Mouse (Mus musculus): ENCODE results near the gene Znrf2.
"Not testable (repeated sequence)": the region's sequence is repeated elsewhere in the genome, so short reads cannot be mapped to it uniquely, and the experiment has no call there.

Znrf2 gene

DNA sequence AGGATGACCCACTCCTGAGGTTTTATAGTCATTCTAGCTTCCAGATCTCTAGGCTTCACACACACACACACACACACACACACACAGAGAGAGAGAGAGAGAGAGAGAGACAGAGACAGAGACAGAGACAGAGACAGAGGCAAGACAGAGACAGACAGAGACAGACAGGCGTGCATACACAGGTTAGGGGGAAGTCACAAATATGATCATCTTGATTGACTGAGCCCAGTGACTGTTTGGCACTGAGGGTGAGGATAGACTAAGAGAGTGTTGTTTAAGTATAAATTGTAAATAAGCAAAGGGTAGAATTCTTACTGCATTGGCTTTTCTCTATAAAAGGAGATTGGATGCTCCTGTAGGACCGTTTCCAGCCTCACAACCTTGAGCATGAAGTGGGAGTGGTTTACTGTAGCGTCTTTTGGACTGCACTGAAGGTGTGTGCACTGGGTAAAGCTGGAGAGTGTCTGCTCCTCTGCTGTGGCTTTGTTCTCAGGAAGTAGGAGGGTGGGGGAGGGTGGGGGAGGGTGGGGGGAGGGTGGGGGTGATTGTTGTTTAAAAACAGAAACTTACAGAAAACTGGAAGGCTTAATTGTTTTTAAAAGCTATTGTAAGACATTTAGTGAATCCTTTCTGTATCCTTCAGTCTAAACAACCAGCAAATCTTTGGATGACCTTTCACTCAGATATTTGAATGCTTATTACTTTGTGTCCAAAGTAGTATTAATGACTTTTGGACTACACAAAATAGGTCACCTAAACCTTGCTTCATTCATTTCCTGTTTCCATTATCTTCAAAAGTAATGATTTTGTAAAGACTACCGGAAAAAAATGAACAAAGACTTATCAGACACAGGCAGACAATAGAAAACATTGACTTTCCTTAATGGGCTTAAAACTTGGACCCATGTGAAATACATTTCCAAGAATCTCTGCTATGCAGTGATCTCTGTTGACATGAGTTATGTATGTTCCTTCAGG, 32.8 kb downstream of the Znrf2 start:
- DNase-seq (ENCODE audit: low read depth, low spot score) = no peak

DNA sequence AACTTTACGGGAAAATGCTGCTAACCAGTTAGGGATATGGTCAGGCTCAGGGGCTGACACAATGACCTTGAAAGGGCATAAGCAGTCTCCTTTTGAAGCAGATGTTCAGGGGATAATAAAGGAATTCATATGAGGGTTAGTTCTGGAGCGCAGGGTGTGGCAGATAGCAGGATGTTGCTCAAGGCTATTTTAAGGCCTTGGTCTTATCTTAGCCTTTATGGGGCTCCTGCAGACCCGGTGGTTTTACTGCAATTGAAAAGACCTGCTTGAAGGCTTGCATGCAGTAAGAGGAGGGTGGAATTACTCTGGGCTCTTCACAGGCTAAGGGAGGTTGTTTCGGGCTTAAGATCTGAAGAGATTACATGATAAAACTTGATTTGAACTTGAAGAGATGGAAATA, 35.1 kb downstream of the Znrf2 start:
- DNase-seq (ENCODE audit: low read depth, low spot score) = no peak

DNA sequence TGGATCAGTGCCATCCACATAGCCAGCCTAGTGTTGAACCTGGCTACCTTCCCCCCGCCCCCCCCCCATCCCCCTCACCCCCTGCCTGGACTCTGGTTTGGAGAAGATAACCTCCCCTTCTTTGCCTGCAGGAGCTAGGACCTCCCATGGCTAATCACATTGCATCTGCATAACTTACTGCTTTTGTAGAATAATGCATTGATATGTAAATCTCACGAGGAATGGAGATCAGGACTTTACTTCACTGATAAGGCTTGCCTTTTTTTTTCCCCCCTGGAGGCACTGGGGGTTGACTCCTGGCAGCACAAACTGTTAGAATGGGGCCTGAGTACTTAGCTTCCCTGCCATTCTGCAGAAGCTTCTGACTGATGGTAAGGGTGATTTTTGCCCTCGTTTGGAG, 36.0 kb downstream of the Znrf2 start:
- DNase-seq (ENCODE audit: low read depth, low spot score) = no peak

DNA sequence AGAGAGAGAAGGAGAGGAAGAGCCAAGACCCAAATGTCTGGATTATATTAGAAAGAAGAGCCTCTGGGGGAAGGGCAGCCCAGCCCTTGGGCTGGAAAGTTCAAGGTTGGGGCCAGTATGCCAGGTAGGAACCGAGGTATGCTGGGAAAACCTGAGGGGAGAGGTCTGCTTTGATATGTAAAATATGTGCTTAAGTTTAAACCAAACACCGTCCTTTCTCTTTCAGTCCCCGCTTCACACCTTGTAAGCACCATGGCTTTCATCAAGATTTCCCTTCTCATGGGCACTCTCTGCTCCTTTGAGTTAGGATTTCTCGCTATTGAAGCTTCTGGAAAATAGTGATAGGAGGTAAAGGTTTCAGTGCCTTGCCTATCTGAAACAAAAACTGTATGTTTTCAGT, 38.1 kb downstream of the Znrf2 start:
- DNase-seq (ENCODE audit: low read depth, low spot score) = no peak

DNA sequence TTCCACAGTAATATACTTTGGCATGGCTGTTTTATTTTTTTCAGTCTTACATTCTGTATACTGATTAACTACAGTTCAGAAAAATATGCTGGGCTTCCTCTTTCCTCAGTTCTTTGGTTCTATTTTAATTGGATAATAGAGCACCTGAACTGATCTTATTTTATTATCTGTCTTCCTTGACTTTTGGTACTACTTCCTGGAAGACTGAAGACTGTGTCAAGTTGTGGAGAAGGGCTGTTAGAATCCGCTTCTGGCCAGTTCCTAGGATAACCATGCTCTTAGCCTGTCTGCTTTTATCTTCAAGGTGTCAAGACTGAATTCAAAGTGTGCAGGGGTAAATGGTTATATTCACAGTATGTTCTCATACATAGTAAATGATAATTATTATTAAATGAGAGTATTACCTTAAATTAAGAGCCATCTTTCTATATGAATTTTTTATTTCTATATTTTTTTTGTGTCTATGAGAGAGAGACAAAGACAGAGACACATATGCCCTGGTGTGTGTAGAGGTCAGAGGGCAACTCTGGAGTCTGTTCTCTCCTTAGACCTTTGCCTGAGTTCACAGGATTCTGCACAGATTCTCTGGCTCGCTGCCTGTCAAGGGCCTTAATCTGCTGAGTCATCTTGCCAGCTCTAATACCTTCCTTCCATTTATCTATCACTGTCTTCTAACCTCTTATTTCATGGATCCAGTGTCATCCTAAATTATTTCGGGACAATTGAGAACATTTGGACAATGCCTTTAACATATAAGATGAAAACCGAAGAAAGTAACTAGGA, 39.3 kb downstream of the Znrf2 start:
- DNase-seq (ENCODE audit: low read depth, low spot score) = no peak

DNA sequence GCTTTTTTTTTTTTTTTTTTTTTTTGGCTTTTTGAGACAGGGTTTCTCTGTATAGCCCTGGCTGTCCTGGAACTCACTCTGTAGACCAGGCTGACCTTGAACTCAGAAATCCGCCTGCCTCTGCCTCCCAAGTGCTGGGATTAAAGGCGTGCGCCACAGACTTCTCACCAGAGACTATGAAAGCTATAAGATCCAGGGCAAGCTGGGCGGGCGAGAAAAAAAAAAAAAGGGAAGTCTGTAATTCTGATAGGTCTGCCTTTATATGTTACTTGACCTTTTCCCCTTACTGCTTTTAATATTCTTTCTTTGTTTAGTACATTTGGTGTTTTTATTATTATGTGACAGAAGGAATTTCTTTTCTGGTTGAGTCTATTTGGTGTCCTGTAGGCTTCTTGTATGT, 42.4 kb downstream of the Znrf2 start:
- not testable (repeated sequence) for DNase-seq (ENCODE audit: low read depth, low spot score)

DNA sequence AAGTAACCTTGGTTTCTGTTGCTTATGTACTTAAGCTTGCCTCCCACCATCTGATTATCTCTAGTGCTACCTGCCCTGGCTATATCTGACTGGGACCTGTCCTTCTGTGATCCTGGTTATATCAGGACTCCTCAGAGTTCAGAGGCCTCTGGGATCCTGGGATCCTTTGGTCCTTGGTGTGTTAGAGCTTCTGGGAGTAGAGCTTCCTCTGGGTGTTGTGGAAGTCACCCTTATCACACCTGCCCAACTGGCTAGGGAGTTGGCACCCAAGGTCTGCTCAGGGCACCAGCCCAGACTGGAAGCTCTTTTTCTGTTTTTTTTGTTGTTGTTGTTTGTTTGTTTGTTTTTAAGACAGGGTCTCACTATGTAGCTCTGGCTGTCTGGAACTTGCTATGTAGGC, 43.5 kb downstream of the Znrf2 start:
- DNase-seq (ENCODE audit: low read depth, low spot score) = no peak

DNA sequence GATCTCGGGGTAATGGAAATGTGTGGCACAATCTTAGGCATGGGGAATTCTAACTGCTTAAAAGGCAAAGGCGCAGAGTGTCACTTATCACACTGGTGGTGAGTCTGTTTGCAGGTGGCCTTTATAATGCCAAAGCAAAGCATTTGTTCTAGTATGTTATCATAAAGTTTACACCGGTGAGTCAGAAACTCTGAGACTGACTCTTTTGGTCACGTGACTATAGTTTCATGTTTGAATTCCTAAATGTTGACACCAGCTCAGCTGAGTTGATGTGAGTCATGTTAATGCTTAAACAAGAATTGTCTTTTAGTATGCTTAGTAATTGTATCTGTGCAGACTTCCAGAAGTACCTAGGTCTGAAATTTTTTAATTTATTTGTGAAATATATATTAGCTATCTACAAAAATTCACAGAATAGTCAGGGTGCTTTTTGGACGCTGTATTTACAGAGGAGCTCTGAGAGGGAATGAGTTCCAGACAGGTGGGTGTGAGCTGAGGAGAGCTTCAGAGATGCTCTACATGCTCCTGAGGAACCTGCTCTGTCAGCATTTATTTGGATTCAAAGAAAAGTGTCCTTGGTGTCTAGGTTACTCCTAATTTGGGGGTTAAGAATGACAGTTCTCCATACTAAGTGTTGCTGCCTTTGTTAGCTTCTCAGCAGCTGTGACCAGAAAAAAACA, 50.2 kb downstream of the Znrf2 start:
- DNase-seq (ENCODE audit: low read depth, low spot score) = no peak

DNA sequence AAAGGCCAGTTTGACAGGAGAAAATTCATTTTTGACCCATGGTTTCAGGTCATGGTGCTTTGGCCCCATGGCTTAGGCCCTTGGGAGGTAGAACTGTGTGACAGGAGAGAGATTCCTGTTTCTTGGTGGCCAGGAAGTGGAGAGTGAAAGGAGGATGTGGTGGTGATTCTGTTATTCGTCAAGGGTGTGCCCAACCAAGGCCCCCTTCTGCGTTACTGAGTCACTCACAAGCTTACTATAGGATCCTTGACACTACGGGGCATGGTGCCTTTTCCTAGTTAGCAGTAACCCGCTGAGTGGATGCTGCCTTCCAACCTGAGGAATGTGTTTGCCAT, 50.7 kb downstream of the Znrf2 start:
- no peak for DNase-seq (ENCODE audit: low read depth, low spot score)

DNA sequence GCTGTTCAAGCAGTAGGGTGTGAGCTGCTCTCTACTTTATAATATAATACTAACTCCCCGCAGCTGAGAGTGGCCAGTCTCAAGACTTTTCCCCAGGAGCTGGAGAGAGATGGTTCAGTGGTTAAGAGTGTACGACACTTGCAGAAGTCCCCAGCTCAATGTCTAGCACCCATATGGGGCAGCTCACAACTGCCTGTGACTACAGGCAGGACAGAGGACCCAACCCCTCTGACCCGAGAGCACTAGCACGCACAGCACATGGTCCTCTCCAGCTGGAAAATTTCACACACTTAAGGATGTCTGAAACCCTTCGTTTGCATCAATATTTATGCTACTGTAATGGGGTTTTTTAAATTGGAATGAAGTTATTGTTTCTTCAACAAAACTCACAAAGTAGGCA, 56.3 kb downstream of the Znrf2 start:
- no peak for DNase-seq (ENCODE audit: low read depth, low spot score)

DNA sequence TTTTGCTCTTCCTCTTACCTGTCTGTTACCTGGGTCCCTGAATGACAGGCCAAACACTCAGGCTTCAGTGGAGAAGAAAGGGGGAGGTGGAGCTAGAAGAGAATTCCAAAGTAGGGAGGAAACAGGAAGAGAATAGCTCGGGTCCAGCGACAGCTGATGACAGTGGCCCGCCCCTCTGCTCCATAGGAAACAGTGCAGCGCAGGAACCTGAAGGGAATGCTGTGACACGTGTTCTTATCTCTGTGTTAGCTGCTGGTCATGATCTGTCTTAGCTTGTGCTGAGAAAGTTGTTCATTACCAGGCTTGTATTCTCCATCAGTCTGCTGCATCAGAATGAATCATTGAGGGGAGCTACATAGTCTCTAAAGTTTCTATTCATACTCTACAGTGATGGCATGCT, 60.1 kb downstream of the Znrf2 start:
- DNase-seq (ENCODE audit: low read depth, low spot score) = no peak

DNA sequence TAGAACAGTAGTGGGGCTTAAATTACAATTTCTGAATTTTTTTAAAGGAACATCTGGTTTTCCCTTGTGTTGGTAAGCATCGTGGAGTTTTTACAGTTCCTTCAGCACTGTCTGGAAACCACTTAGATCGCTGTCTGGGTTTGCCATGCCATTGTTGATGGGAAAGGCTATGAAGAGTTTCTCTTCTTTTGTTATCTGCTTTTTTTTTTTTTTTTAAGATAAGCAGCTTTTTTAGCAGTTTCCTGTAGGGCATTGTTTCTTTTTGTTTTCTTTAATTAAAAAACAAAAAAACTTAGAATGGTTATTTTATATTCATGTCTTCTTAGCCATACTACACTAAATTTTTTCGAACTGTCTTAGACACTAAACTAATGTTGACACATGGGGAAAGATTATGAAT, 60.9 kb downstream of the Znrf2 start:
- no peak for DNase-seq (ENCODE audit: low read depth, low spot score)

DNA sequence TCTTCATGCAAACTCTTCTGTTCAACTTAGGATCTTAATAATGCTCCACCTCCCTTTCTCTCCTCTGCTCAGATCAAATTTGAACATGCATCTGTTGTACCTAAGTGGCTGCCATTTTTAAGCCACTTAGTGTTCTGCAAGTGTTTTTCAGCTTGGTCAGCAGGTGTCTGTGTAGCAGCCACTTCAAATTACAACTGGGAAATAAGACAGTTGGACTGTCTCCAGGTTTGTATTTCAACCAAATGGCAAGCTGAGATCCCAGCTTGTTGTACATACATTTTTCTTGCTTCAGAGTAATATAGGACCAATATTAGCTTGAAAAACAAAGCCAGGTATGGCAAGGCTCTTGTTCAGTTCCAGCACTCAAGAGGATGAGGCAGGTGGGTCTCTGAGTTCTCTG, 61.8 kb downstream of the Znrf2 start:
- DNase-seq (ENCODE audit: low read depth, low spot score) = no peak

DNA sequence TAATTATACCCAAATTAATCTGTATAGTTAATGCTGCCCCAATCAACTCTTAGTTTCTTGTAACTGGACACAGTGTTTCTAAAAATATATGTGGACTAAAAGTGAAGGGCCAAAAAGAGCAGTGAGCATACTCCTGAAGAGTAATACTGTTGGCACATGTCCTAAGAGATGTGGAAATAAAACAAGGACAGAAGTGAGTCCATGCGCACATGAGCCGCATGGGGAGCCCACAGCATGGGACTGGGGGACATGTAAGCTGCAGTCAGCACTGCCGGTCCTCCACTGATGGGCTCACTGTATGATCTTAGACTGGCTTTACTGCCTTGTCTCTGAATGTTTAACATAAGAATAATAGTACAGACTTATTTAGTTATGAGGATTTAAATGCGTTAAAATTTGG, 63.4 kb downstream of the Znrf2 start:
- DNase-seq (ENCODE audit: low read depth, low spot score) = no peak

DNA sequence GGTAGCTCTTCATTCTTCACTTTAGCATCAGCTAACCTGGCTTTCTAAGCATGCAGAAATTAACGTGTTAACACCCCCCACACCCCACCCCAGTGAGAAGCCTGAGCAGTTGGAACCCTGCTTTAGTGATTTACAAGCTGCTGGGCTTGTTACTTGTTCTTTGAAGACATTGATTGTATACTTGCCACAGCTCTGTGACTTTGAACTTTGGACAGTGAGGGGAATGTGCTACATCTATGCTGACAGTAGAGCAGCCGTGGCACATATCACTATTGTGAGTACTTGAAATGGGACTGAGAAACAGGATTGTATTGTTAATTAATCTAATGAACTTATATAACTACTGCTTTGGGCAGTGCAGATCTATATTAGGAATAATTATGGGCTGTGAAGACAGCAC, 66.7 kb downstream of the Znrf2 start:
- DNase-seq (ENCODE audit: low read depth, low spot score) = no peak

DNA sequence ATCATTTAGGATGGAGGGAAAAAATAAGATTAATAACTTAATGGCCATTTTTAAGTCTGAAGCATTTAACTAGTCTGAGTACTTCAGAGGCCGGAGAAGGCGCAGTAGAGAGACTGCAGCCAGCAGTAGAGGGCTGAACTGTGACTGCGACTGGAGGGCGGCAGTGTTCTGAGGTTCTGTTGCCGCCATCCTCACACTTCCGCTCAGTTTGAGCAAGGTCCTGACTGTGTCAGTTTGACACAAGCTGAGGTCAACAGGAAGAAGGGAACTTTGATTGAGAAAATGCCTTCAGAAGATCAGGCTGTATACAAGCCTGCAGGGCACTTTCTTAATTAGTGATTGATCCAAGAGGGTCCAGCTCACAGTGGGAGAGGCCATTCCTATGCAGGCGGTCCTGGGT, 69.5 kb downstream of the Znrf2 start:
- no peak for DNase-seq (ENCODE audit: low read depth, low spot score)

DNA sequence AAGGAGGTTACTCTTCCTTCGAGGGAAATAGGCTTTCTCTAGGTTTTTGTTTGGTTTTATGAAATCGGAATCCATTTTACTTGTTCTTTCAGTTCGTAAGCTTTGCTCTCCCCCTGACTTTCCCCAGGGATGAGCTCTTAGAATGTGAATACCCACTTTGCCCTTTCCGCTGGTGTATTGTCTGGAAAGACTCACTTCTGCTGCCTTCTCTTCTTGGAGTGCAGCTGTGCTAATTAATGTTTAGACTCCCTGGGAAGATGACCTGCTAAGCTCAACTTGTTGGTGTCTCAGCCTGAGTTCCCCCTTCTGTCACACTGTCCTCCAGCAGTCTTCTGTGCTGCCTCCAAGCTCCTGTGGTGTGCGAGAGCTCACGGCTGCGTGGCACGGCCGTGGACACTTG, 73.5 kb downstream of the Znrf2 start:
- DNase-seq (ENCODE audit: low read depth, low spot score) = no peak

DNA sequence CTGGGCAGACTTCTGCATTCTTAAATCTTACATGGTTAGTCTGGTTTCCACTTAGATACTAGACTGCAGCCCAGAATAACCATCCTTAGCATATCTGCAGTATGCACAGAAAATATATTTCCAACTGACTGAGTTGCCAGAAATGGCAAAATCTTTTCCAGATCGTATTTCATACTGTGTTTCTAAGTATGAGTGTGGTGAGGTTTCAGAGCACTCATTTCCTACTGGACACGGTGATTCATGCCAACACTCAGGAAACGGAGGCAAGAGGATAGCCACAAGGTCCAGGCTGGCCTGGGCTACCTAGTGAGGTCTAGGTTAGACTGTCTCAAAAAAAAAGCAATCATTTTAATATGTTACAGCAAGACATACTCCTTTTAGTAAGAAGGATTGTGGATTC, 74.7 kb downstream of the Znrf2 start:
- DNase-seq (ENCODE audit: low read depth, low spot score) = no peak

DNA sequence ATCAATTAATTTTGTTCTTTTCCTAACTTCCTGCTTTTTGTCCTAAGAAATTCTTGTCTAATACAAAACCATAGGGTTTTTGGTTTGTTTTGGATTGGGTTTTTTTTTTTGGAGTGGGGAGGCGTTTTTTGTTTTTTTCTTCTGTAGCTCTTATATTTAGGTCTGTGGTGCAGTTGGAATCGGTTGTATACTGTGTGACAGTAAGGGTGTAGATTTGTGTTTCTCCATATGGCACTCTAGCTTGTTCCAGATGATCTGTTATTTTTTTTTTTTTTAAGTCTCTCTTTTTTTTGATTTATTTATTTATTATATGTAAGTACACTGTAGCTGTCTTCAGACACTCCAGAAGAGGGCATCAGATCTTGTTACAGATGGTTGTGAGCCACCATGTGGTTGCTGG, 83.5 kb downstream of the Znrf2 start:
- no peak for DNase-seq (ENCODE audit: low read depth, low spot score)

DNA sequence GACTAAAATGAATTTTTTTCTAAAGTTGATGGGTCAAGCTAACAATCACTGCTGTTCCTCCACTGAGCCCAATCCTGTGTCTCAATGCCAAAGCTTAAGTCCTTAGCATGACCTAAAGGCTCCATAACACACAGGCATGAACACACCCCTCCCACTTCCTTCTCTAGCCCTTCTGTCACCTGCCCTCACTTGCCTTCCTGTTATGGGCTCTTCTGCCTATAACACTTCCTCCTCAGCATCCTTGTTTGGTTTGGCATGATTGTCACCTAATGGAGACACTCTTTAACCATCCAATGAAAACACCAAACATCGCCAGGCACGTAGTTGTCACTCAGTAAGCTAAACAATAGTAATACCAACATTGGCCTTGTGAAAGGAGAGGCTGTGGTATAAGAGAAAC, 85.8 kb downstream of the Znrf2 start:
- DNase-seq (ENCODE audit: low read depth, low spot score) = no peak

DNA sequence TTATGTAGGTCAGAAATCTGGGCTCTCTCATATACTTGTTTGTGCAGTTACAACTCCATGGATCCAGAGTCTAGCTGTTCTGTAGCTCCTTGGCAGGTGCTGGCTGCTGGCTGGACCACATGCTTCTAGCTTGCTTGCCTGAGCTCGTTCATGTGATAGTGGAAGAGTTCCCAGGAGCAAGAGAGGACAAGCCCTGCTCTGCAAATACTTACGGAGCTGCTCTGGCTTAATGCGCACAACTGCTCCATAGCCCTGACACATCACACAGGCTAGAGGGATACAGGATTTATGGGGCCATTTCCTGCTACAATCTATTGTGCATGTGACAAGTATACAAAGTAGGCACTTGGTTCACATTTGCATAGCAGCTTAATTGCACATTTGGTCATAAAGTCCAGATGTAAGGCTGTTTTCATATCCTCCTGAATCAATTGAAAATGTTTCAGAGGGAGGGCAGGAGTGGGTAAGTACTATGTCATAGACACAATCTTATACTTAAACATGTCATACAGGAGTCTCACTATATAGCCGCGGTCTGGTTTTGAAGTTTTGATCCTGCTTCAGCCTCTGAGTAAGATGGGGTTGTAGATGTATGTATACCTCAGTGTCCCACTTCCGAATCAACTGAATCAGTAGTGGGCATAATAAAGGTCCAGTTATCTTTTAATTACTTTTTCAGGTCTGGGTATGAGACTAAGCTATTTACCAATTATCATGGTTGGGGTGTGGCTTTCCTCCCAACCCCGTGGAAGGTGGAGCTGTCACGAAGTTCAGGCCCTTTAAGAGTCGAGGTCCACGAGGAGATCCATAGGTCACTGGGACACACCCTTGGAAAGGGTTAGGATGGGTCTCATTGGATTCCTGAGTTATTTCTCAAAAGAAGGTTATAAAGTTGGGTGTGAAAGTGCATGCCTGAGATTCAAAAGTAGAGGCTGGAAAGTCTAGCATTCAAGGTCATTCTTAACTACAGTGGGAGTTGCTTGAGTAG, 89.6 kb downstream of the Znrf2 start:
- DNase-seq (ENCODE audit: low read depth, low spot score) = no peak

All from forelimb bud, embryonic 11.5 days (tissue).